Mouse (Mus musculus) ovary, adult 10 weeks (tissue): Measurements from ENCODE around the gene Six6. TPM values are rescaled to one million over a fixed set of nuclear protein-coding genes. Genes with fewer than 3 reads are reported as not detected.

Experiments used
- polyA plus RNA-seq: library from polyadenylated mRNA; stranded (reverse); fragments of 350-450 nt; fragmentation: Illumina TruSeq; extraction: RNeasy Lipid Tissue Mini Kit (QIAGEN cat#74804); gene quantifications from one replicate; pipeline ENCODE4 v1.2.3, GENCODE M21; 2014

The Six6 gene
- not detected for polyA plus RNA-seq

GRCm38 (mm10) chr12:72939616-72940015 lies at the start of gene Six6:
Gene Six6 (plus strand): TSS chr12:72939892.

DNA sequence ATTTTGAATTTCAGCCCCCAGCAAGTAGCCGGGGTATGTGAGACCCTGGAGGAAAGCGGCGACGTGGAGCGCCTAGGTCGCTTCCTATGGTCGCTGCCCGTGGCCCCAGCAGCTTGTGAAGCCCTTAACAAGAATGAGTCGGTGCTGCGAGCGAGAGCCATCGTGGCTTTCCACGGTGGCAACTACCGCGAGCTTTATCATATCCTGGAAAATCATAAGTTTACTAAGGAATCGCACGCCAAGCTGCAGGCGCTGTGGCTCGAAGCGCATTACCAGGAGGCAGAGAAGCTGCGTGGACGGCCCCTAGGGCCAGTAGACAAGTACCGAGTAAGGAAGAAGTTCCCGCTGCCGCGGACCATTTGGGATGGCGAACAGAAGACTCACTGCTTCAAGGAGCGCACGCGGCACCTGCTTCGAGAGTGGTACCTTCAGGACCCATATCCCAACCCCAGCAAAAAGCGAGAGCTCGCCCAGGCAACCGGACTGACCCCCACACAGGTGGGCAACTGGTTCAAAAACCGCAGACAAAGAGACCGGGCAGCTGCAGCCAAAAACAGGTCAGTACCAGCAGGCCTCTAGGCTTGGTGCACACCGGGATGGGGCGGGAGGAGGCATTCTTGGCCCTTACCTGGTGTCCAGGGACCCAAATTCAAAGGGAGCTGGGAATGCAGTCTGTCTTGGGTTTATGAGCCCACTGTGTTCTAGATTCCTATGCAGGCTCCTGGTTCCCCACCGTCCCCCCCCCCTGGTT lies 554 bp downstream of the Six6 start, which contains the start of gene 4930447C04Rik:
4930447C04Rik (minus strand) TSS at position 704 of the 751 bp plus-strand sequence.

Other genes with a start within 250 kb of the Six6 start
- 161 TPM for gene Ppm1a, start 182.4 kb upstream of the Six6 start, polyA plus RNA-seq
- 1.6 TPM for gene 4930447C04Rik, start 882 bp downstream of the Six6 start, polyA plus RNA-seq
- gene Six1, start 114.0 kb downstream of the Six6 start, polyA plus RNA-seq, result 0.40 TPM
- gene Six4, start 173.6 kb downstream of the Six6 start, polyA plus RNA-seq, result 1.9 TPM
- gene Mnat1, start 183.8 kb downstream of the Six6 start, polyA plus RNA-seq, result 24.1 TPM